Mouse (Mus musculus): ENCODE data around the gene Ipo13. TPM values are rescaled to one million over a fixed set of nuclear protein-coding genes. Genes with fewer than 3 reads are reported as not detected.
A peak's percentile ranks its signal among the peaks of the same experiment; 100 is the strongest.

Gene Ipo13
- polyA plus RNA-seq, 1 experiment from 2014 or later, result 60.5 TPM

DNA sequence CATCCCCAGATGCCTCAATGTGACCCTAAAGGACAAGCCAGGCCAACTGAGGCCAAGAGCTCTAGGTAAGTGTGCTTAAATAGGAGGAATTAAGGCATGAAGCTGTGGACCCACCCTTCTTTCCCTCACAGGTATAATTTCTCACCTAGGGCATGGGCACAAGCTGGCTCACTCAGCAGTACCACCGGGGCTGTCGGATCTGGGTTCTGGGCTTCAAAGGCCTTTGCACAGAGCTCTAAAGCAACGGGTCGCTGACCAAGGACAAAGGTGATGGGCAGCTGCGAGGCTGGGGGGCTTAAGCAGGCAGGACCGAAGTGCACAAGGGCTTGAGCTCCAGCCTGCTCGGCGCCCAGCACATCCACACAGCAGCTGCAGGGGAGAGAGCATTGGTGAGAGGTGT, 24.0 kb downstream of the Ipo13 start:
- 51% methylated on average over 8 of the region's 8 CpGs for WGBS
- Histone ChIP-seq H3K36me3 (ENCODE audit: poor library complexity, severe bottlenecking) (peaks cover 42% of the 10 kb centered on the region), H3K4me1 (peaks cover 31% of the 10 kb centered on the region), H3K27ac (no peak overlapping the region), H3K9me3 (replicated peaks) (no peaks in the 10 kb centered on the region), H3K27me3 (no peaks in the 10 kb centered on the region), H3K4me3 (peak overlapping the region; percentile 74), H3K4me2 (peak overlapping the region; percentile 92), H3K9ac (peak overlapping the region; percentile 66; the same call in 1 of the 2 replicates)
- ATAC-seq, result no peak

DNA sequence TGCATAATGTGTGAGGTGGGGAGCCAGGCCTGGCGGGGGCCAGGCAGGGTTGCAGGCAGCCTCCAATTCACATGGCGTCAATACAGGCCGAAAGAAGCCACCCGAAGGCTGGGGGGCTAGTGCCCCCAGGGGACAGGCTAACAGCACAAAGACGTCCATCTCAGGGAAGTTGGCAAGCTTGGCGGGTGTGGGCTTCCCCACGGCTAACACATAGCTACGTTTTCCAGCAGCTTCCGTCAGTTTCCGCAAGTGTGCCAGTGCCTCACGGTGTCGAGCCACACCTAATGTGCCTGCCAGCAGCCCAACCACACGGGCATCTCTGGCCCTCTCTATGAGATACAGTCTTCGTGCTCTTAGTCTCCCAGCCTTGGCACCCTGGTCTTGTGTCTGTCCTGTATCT, 24.8 kb downstream of the Ipo13 start:
- 91% methylated on average over 14 of the region's 14 CpGs for WGBS
- Histone ChIP-seq H3K27me3 (no peaks in the 10 kb centered on the region), H3K27ac (no peak overlapping the region), H3K4me1 (peaks cover 38% of the 10 kb centered on the region), H3K9ac (no peak overlapping the region), H3K36me3 (ENCODE audit: poor library complexity, severe bottlenecking) (peaks cover 42% of the 10 kb centered on the region), H3K4me3 (no peak overlapping the region), H3K9me3 (replicated peaks) (no peaks in the 10 kb centered on the region), H3K4me2 (no peak overlapping the region)
- no peak for ATAC-seq

DNA sequence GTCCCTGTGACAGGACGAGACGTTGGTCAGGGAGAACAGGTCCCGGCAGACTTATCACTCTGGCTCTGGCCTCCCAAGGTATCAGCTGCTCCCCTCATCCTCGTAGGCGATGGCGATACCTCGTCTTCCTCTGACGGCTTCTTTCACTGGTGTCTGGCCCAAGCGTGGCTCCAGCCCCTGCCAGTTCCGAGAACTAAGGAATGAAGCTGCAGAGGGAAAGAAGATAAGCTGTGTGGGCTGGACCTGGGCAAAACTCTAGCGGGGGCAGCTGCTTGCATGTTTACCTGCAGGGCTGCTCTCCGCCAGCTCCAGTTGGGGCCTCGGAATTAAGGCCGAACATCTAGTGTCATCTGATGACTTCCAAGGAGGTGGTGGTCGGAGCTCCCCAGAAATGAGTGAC, 25.3 kb downstream of the Ipo13 start:
- no peaks in the 10 kb centered on the region for H3K27me3 ChIP-seq
- no peak for ATAC-seq
- WGBS, result 93% methylated on average over 15 of the region's 15 CpGs
- no peak overlapping the region for H3K4me2 ChIP-seq
- no peak overlapping the region for H3K27ac ChIP-seq
- peaks cover 38% of the 10 kb centered on the region for H3K4me1 ChIP-seq
- H3K9me3 ChIP-seq (replicated peaks), result no peaks in the 10 kb centered on the region
- H3K9ac ChIP-seq, result no peak overlapping the region
- H3K36me3 ChIP-seq (ENCODE audit: poor library complexity, severe bottlenecking), result peaks cover 42% of the 10 kb centered on the region
- H3K4me3 ChIP-seq, result no peak overlapping the region

DNA sequence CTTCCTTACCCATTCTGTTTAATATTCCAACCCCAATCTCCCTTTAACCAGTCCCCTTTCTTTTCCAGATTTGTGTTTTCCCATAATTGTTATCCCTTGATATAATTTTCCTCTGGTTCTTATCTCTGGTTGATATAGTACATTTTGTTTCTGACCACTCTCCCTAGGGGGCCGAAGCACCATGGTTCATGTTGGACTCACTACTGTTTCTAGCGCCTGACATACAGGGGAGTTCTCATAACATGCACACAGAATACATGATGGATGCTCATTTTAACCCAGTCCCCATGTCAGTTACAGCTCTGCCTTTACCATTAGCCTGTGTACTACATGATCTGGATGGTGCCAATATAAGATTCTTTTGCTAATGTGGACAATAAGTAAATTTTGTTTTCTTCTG, 26.9 kb downstream of the Ipo13 start:
- no peak overlapping the region for H3K27ac ChIP-seq
- no peak for ATAC-seq
- peak overlapping the region; percentile 92 for H3K4me3 ChIP-seq
- peaks cover 47% of the 10 kb centered on the region for H3K4me1 ChIP-seq
- H3K9me3 ChIP-seq (replicated peaks), result no peaks in the 10 kb centered on the region
- WGBS, result 87% methylated on average over 2 of the region's 2 CpGs
- H3K36me3 ChIP-seq (ENCODE audit: poor library complexity, severe bottlenecking), result peaks cover 40% of the 10 kb centered on the region
- H3K4me2 ChIP-seq, result peak overlapping the region; percentile 88
- H3K27me3 ChIP-seq, result no peaks in the 10 kb centered on the region
- H3K9ac ChIP-seq, result peak overlapping the region; percentile 93

DNA sequence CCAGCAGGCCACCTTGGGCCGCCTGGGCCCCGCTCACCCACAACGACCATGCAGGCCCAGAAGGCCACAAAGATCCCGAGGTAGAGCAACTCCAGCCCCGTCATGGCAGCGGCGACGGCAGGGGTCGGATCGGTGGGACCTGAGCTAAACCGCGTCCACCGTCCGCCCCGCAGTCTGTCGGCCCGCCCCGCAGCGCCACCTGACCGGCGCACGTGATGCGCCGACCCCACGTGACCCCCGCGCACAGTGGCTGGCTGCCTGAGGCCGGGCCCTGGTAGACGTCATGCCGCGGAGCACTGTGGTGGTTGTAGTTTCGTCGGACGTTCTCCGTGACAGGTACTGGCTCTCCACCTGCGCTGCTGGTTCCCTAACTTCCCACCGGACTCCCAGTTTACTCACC, 27.7 kb downstream of the Ipo13 start, which contains the start of gene Atp6v0b:
Atp6v0b (minus strand) TSS at position 201 of the 400 bp plus-strand sequence.
- H3K4me2 ChIP-seq, result peak within 1 kb of the TSS; percentile 88
- no peak within 1 kb of the TSS for H3K27ac ChIP-seq
- ATAC-seq, result peak; percentile 89
- H3K9ac ChIP-seq, result peak within 1 kb of the TSS; percentile 93
- H3K4me3 ChIP-seq, result peak within 1 kb of the TSS; percentile 92
- WGBS, result under 1% methylated on average over 37 of the region's 37 CpGs
- no peaks in the 10 kb centered on the region for H3K9me3 ChIP-seq (replicated peaks)
- H3K4me1 ChIP-seq, result peaks cover 50% of the 10 kb centered on the region
- no peaks in the 10 kb centered on the region for H3K27me3 ChIP-seq
- peaks cover 40% of the 10 kb centered on the region for H3K36me3 ChIP-seq (ENCODE audit: poor library complexity, severe bottlenecking)

DNA sequence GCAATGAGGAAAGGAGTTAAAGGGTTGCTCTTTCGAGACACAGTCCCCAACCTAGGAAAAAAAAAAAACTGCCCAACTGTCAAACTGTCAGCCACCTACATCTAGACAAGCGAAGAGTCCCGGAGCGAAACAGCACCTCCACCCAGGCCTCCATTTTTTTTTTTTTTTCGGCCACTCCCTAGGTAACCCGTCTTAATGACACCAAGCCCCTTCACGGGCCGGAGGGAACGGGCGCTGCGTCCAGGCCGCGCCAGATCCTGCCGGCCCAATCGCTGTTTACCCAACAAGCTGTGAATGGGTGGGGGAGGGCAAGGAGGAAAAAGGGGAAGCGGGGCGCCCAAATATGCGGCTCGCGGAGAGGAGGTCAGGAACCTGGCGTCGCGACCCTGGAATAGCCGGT, 28.2 kb downstream of the Ipo13 start:
- Histone ChIP-seq H3K27me3 (no peaks in the 10 kb centered on the region), H3K4me2 (peak overlapping the region; percentile 88), H3K4me3 (peak overlapping the region; percentile 92), H3K27ac (no peak overlapping the region), H3K4me1 (peaks cover 53% of the 10 kb centered on the region), H3K9me3 (replicated peaks) (no peaks in the 10 kb centered on the region), H3K36me3 (ENCODE audit: poor library complexity, severe bottlenecking) (peaks cover 40% of the 10 kb centered on the region), H3K9ac (peak overlapping the region; percentile 93)
- ATAC-seq, result no peak
- 2% methylated on average over 18 of the region's 24 CpGs for WGBS

DNA sequence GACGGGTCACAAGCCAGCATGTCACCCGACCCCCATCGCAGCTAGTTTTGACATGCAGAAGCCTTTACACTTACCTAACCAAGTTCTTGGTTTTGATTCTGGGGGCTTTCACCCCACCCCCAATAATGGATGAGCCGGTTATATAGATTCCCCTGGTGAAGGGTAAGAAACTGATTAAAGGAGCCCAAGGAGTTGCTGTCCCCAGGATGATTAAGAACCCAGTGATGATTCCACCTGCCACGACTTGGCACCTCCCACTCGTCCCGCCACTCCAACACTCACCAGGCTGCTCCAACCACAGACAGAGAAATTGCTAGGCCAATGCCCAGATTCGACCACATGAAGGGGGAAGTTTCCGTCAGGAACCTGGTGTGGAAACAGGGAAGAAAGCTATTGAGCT, 28.8 kb downstream of the Ipo13 start:
- Histone ChIP-seq H3K9me3 (replicated peaks) (no peaks in the 10 kb centered on the region), H3K4me2 (peak overlapping the region; percentile 88), H3K4me1 (peaks cover 51% of the 10 kb centered on the region), H3K9ac (peak overlapping the region; percentile 93), H3K36me3 (ENCODE audit: poor library complexity, severe bottlenecking) (peaks cover 46% of the 10 kb centered on the region), H3K27ac (no peak overlapping the region), H3K27me3 (no peaks in the 10 kb centered on the region), H3K4me3 (peak overlapping the region; percentile 92)
- 83% methylated on average over 9 of the region's 9 CpGs for WGBS
- ATAC-seq, result no peak

DNA sequence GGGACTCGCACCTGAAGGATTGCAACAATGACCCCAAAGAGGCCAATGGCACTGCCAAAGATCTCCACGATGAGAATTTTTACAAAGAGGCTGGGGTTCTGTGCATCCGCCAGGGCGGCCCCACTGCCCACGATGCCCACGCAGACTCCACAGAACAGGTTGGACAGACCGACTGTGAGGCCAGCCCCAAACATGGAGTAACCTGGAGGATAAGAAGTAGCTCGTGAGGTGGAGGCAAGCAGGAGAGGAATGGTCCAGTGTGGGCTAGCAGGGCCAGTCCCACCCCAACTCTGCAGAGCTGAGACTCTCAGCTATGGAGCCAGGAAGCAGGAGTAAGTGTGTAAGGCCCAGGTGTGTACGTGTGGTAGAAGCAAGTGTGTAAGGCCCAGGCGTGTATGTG, 29.7 kb downstream of the Ipo13 start:
- WGBS, result 91% methylated on average over 10 of the region's 10 CpGs
- H3K9ac ChIP-seq, result no peak overlapping the region
- peaks cover 52% of the 10 kb centered on the region for H3K4me1 ChIP-seq
- peaks cover 49% of the 10 kb centered on the region for H3K36me3 ChIP-seq (ENCODE audit: poor library complexity, severe bottlenecking)
- no peak for ATAC-seq
- H3K9me3 ChIP-seq (replicated peaks), result no peaks in the 10 kb centered on the region
- H3K4me3 ChIP-seq, result no peak overlapping the region
- H3K27me3 ChIP-seq, result no peaks in the 10 kb centered on the region
- H3K27ac ChIP-seq, result no peak overlapping the region
- no peak overlapping the region for H3K4me2 ChIP-seq

DNA sequence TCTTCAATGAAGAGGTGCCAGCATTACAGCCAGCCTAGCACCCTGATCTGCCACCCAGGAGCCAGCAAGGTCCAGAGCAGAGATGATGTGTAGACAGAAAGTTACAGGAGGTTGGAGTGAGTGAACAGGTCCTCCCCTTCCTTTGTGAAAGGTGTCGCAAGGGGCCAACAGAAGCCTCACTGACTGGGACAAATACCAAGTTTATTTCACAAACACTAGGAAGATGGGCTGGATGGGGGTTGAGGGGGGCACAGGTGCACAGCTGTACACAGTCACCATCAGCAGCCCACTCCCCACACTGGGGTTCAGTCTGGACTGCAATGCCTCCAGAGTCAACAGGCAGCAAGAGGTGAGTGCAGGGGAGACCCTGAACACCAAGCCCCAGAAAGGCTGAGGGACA, 30.7 kb downstream of the Ipo13 start:
- ATAC-seq, result no peak
- peak overlapping the region; percentile 95; the same call in 1 of the 2 replicates for H3K9ac ChIP-seq
- peaks cover 47% of the 10 kb centered on the region for H3K36me3 ChIP-seq (ENCODE audit: poor library complexity, severe bottlenecking)
- no peaks in the 10 kb centered on the region for H3K9me3 ChIP-seq (replicated peaks)
- peak overlapping the region; percentile 89 for H3K4me2 ChIP-seq
- H3K27me3 ChIP-seq, result no peaks in the 10 kb centered on the region
- 94% methylated on average over 1 of the region's 1 CpGs for WGBS
- H3K4me3 ChIP-seq, result peak overlapping the region; percentile 76
- H3K27ac ChIP-seq, result no peak overlapping the region
- H3K4me1 ChIP-seq, result peaks cover 54% of the 10 kb centered on the region

DNA sequence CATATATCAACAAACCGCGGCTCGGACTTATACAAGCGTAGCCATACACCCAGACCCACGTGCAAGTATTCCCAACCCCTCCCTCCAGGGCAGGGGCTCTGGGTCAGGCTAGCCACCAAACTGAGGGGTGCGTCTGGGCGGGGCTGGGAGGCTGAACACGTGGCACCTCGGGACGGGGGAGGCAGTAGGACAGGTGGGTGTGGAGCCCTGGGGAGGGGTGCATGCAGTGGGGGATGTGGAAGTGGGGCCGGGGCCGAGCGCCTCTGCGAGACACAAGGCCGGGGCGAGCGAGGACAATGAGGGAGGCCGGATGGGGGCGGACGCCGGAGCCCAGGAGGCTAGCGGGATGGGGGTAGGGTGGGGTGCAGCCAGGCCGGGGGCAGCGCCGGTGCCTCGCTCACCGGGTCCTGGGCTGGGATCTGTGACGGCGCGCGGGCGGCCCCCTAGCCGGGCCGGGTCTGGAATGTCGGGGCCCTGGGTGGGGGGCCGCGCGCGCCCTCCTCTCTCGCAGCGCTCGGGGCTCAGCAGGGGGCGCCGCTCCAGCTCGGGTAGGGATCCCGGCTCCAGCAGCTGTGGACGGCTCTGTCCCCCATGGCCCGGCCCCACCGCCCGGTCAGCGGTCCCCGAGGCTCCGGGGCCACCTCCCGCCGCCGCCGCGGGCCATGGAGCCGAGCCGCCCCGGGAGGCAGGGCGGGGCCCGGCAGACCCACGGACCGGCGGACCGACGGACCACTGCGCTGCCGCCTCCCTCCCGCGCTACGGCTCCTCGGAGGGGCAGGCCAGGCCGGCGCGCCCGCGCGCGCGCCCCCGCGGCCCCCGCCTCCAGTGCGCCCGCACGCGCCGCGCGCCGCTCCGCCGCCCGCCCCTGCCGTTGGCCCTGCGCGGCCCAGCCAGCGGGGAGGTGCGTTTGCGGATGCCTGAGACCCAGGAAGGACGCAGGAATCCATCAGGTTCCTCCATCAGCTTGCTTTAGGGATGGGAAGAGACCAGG, 31.8 kb downstream of the Ipo13 start, which contains the start of gene B4galt2:
B4galt2 (minus strand) TSS at position 787 of the 991 bp plus-strand sequence.
- Histone ChIP-seq H3K27ac (peak within 1 kb of the TSS; percentile 76), H3K9ac (peak within 1 kb of the TSS; percentile 95), H3K4me2 (peak within 1 kb of the TSS; percentile 89), H3K9me3 (replicated peaks) (no peaks in the 10 kb centered on the region), H3K4me3 (peak within 1 kb of the TSS; percentile 76), H3K27me3 (no peaks in the 10 kb centered on the region), H3K4me1 (peaks cover 54% of the 10 kb centered on the region), H3K36me3 (ENCODE audit: poor library complexity, severe bottlenecking) (peaks cover 56% of the 10 kb centered on the region)
- peak; percentile 50 for ATAC-seq
- under 1% methylated on average over 75 of the region's 103 CpGs for WGBS

DNA sequence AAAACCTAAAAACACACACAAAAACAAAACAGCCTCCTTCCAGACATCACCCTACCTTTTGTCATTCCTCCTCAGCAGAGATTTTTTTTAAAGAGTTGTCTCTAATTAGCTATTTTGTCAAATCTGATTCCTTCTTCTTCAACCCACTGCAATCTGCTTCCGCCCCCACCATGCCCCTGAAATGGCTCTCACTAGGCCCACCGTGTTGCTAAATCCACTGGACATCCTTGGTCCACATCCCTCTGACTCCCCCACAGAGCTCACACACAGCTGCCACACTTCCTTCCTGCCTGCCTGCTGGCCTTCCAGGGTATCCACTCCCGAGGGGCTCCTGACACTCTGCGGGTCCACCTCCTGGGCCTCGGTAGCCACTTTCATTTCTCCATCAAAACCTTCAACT, 36.1 kb downstream of the Ipo13 start:
- Histone ChIP-seq H3K9me3 (replicated peaks) (no peaks in the 10 kb centered on the region), H3K4me2 (no peak overlapping the region), H3K4me1 (peaks cover 25% of the 10 kb centered on the region), H3K9ac (no peak overlapping the region), H3K27me3 (no peaks in the 10 kb centered on the region), H3K4me3 (no peak overlapping the region), H3K36me3 (ENCODE audit: poor library complexity, severe bottlenecking) (peaks cover 76% of the 10 kb centered on the region), H3K27ac (no peak overlapping the region)
- WGBS, result 84% methylated on average over 5 of the region's 5 CpGs
- ATAC-seq, result no peak

DNA sequence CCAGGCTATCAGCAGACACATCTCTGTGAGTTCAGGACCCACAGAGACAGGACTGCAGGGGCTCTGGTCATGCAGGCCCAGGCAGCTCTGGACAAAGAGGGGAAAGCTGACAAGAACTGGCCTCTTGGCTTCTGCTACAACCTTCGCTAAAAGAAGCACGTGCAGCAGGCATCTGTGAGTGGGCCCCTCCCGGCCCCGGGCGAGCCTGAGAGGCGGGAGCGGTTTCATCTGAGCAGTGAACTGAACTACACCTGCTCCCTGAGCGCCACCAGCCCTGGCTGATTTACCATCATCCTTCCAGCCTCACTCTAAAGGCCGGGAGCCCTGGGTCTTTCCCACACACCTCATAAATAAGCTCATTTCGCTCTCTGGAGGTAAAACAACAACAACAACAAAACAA, 36.5 kb downstream of the Ipo13 start:
- H3K9ac ChIP-seq, result no peak overlapping the region
- H3K27ac ChIP-seq, result no peak overlapping the region
- H3K9me3 ChIP-seq (replicated peaks), result no peaks in the 10 kb centered on the region
- WGBS, result 76% methylated on average over 10 of the region's 10 CpGs
- ATAC-seq, result no peak
- peaks cover 23% of the 10 kb centered on the region for H3K4me1 ChIP-seq
- H3K4me3 ChIP-seq, result no peak overlapping the region
- H3K27me3 ChIP-seq, result no peaks in the 10 kb centered on the region
- H3K4me2 ChIP-seq, result no peak overlapping the region
- peaks cover 80% of the 10 kb centered on the region for H3K36me3 ChIP-seq (ENCODE audit: poor library complexity, severe bottlenecking)
